Mouse (Mus musculus): ENCODE data around the gene Lbp.

Lbp gene

GRCm38 (mm10) chr2:158308276-158308675 is 2.0 kb downstream of the Lbp start:
- DNase-seq (ENCODE audit: low spot score in 2 of 2) = no peak

GRCm38 (mm10) chr2:158313089-158313488 is 6.8 kb downstream of the Lbp start:
- DNase-seq (ENCODE audit: low spot score in 2 of 2) = no peak

- DNase-seq (ENCODE audit: low spot score in 2 of 2) = no peak
Observed at GRCm38 (mm10) chr2:158316371-158316770, 10.1 kb downstream of the Lbp start.

GRCm38 (mm10) chr2:158317026-158317425 is 10.7 kb downstream of the Lbp start:
- peak; percentile 37 to 76 for DNase-seq (ENCODE audit: low spot score in 2 of 2)

- no peak for DNase-seq (ENCODE audit: low spot score in 2 of 2)
Observed at GRCm38 (mm10) chr2:158321596-158321995, 15.3 kb downstream of the Lbp start.

- DNase-seq (ENCODE audit: low spot score in 2 of 2) = no peak
Observed at GRCm38 (mm10) chr2:158322845-158323244, 16.6 kb downstream of the Lbp start.

GRCm38 (mm10) chr2:158324531-158325190 is 18.4 kb downstream of the Lbp start:
- DNase-seq (ENCODE audit: low spot score in 2 of 2) = no peak

- no peak for DNase-seq (ENCODE audit: low spot score in 2 of 2)
Observed at GRCm38 (mm10) chr2:158325609-158326008, 19.3 kb downstream of the Lbp start.

GRCm38 (mm10) chr2:158334356-158334755 is 28.1 kb downstream of the Lbp start:
- DNase-seq (ENCODE audit: low spot score in 2 of 2) = no peak

- no peak for DNase-seq (ENCODE audit: low spot score in 2 of 2)
Observed at GRCm38 (mm10) chr2:158337698-158338097, 31.4 kb downstream of the Lbp start.

- DNase-seq (ENCODE audit: low spot score in 2 of 2) = peak; percentile 43 to 78
Observed at GRCm38 (mm10) chr2:158339948-158340564, 33.8 kb downstream of the Lbp start.

- DNase-seq (ENCODE audit: low spot score in 2 of 2) = no peak
Observed at GRCm38 (mm10) chr2:158341324-158341723, 35.0 kb downstream of the Lbp start.

GRCm38 (mm10) chr2:158343495-158343894 is 37.2 kb downstream of the Lbp start:
- no peak for DNase-seq (ENCODE audit: low spot score in 2 of 2)

- no peak for DNase-seq (ENCODE audit: low spot score in 2 of 2)
Observed at GRCm38 (mm10) chr2:158346467-158346866, 40.2 kb downstream of the Lbp start.

- DNase-seq (ENCODE audit: low spot score in 2 of 2) = peak; percentile 46 to 81
Observed at GRCm38 (mm10) chr2:158347868-158348267, 41.6 kb downstream of the Lbp start.

- DNase-seq (ENCODE audit: low spot score in 2 of 2) = no peak
Observed at GRCm38 (mm10) chr2:158352801-158353520, 46.7 kb downstream of the Lbp start.

GRCm38 (mm10) chr2:158354348-158355114 is 48.2 kb downstream of the Lbp start:
- peak in 1 of 2 experiments; percentile 51 for DNase-seq (ENCODE audit: low spot score in 2 of 2)

GRCm38 (mm10) chr2:158355238-158355637 is 48.9 kb downstream of the Lbp start:
- DNase-seq (ENCODE audit: low spot score in 2 of 2) = no peak

GRCm38 (mm10) chr2:158356121-158356520 is 49.8 kb downstream of the Lbp start:
- DNase-seq (ENCODE audit: low spot score in 2 of 2) = peak in 1 of 2 experiments; percentile 51

- peak in 1 of 2 experiments; percentile 58 for DNase-seq (ENCODE audit: low spot score in 2 of 2)
Observed at GRCm38 (mm10) chr2:158359757-158360620, 53.7 kb downstream of the Lbp start.

All from spleen, postnatal 4 days (tissue).